Mouse (Mus musculus) adrenal gland, adult (tissue): ENCODE results near the gene Slc16a11.
A peak's percentile ranks its signal among the peaks of the same experiment; 100 is the strongest.

ENCODE experiments used
- DNase-seq, 2 experiments: peaks; one replicate each; pipeline ENCODE4 v3.0.0; 2022 to 2023; ENCODE audit warnings: low spot score in 1 of 2; ENCODE audit not compliant: inconsistent age in 2 of 2

The Slc16a11 gene

DNA sequence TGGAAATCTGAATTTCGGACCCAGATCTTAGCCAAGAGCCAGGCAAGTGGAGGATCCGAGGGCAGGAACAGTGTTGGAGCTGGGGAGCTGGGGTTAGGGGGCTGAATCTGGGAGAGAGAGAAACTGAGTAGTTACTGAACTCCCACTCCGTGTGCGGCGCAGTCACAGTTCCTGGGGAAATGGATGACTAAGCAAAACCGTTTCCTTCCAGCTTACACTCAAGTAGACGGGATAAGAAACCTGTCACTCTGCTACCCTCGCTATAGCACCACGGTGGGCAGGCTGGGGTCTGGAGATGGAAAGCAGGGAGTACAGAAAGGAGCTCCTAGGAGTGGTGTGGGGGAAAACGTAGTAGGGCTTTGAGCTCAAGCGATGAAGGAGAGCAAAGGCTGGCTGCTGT, 37.6 kb downstream of the Slc16a11 start:
- DNase-seq = no peak

DNA sequence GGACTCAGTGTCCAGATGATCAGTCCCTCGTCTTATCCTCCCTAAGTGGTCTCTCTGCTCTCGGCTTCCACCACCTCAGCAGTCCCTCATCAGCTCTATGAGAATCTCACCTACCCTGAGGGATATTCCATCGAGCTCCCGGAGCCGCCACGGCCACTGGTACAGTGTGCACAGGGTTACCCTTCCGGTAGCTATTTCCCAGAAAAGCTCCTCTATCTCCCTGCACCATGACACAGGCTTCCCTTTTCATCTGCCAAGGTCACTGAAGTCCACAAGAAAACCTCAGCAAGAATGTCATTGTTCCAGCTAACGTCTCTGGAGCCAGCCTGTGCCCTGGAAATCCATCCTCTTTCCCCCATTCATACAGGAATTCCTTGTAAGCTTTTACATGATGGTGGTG, 39.3 kb downstream of the Slc16a11 start:
- DNase-seq = peak in 1 of 2 experiments; percentile 48

DNA sequence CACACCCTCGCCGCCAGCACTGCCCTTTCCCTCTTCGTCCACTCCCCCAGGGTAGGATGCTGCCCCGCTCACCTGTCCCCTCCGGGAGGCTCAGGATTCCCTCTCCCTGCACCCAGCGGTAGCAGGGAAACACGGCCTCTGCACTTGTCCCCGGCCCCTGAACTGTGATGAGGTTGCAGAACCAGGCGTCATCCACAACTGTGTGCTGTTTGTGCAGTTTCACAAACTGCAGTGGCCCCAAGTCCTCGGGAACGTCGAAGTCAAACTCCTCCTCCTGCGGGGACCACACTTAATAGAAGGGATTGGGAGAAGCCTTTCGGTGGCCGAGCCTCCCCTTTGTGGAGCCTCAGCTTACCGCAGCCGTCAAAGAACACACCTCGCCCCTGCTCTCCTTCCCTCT, 41.8 kb downstream of the Slc16a11 start:
- DNase-seq = no peak

DNA sequence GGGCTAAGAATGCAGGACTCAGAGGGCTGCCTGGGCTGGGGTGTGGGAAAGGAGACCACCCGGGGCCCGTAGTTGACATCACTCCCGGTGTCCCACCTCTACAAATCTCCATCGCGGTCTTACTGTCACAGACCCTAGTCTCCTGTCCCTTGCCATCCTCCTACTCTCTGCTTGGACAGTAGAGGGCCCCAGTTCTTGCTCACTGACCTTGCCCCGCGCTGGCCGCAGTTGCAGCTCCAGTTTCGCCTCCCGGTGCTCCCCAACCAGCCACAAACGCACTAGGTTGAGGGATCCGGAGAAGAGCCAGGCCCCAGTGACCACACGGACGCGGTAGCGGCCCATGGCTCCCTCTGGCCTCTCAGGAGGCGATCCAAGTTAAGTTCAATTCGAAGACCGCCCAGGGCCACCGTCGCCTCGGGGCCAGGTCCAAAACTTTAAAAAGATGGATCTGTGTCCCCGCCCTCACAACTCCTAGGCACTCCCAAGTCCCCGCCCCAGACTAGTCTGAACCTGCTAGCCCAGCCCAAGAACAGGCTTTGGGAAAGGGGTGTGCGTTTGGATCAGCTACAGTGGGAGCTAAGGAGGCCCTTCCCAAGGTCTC, 42.5 kb downstream of the Slc16a11 start, which contains the start of gene Alox12:
Gene Alox12 (minus strand): TSS at position 423 of the 601 bp plus-strand sequence.
- peak; percentile 66 to 89 for DNase-seq

GRCm38 (mm10) chr11:70259035-70259434, 46.5 kb downstream of the Slc16a11 start:
- no peak for DNase-seq

GRCm38 (mm10) chr11:70265252-70265651, 52.7 kb downstream of the Slc16a11 start:
- no peak for DNase-seq

GRCm38 (mm10) chr11:70265819-70266218, 53.3 kb downstream of the Slc16a11 start:
- no peak for DNase-seq
